Mouse (Mus musculus) limb, embryonic 14.5 days (tissue): ENCODE data around the gene Ccnl2. TPM values are rescaled to one million over a fixed set of nuclear protein-coding genes. Genes with fewer than 3 reads are reported as not detected.

Experiments used
- ATAC-seq: fragments of 200-750 bp; cut with Nextera tagmentation; 2 replicates; pipeline ENCODE4 v1.8.0; 2017; ENCODE audit warnings: low read depth, moderate number of reproducible peaks, moderate TSS enrichment; ENCODE audit not compliant: low FRiP score
- DNase-seq: peaks from one replicate; pipeline ENCODE4 v3.0.0-alpha.2; 2015; ENCODE audit warnings: low spot score
- H3K27ac ChIP-seq: fragments of 300-500 bp; sonication (generic); replicated peaks from 2 replicates; pipeline ENCODE4 v1.5.1; 2014; ENCODE audit warnings: low read depth, mild to moderate bottlenecking, low read length, moderate library complexity, mixed read lengths
- H3K27me3 ChIP-seq: fragments of 300-500 bp; sonication (generic); 2 replicates; pipeline ENCODE4 v1.6.1; 2014; ENCODE audit warnings: low read length, mixed read lengths; ENCODE audit not compliant: control insufficient read depth, insufficient read depth
- H3K36me3 ChIP-seq: fragments of 300-500 bp; sonication (generic); 2 replicates; pipeline ENCODE4 v1.6.1; 2014; ENCODE audit warnings: mild to moderate bottlenecking, low read length, moderate library complexity, mixed read lengths; ENCODE audit not compliant: control insufficient read depth, insufficient read depth
- H3K4me1 ChIP-seq: fragments of 300-500 bp; sonication (generic); 2 replicates; pipeline ENCODE4 v1.6.1; 2014; ENCODE audit warnings: antibody characterized with exemption, low read length, mixed read lengths; ENCODE audit not compliant: control insufficient read depth, insufficient read depth
- H3K4me2 ChIP-seq: fragments of 300-500 bp; sonication (generic); replicated peaks from 2 replicates; pipeline ENCODE4 v1.6.1; 2014; ENCODE audit warnings: low read depth, mild to moderate bottlenecking, low read length, moderate library complexity; ENCODE audit not compliant: severe bottlenecking
- H3K4me3 ChIP-seq: fragments of 300-500 bp; sonication (generic); replicated peaks from 2 replicates; pipeline ENCODE4 v1.5.1; 2014; ENCODE audit warnings: low read length
- H3K9ac ChIP-seq: fragments of 300-500 bp; sonication (generic); 2 replicates; pipeline ENCODE4 v1.6.1; 2014; ENCODE audit warnings: mild to moderate bottlenecking, low read depth, low read length, moderate library complexity; ENCODE audit not compliant: severe bottlenecking
- H3K9me3 ChIP-seq: fragments of 300-500 bp; sonication (generic); 2 replicates; pipeline ENCODE4 v1.6.1; 2016; ENCODE audit warnings: low read length; ENCODE audit not compliant: control insufficient read depth
- POLR2A ChIP-seq: fragments of 200-500 bp; IDR thresholded peaks from 2 replicates; pipeline ENCODE4 v1.8.0; 2012; ENCODE audit warnings: inconsistent platforms, mild to moderate bottlenecking, moderate library complexity, borderline replicate concordance; ENCODE audit not compliant: insufficient read depth, insufficient read length; ENCODE audit errors: extremely low read depth
- WGBS: fragments of 180-500 bp; shearing (Covaris S2); extraction: QIAGEN DNeasy Blood & Tissue Kit; methylation state at CpG from one replicate; pipeline ENCODE4 v1.1.7; 2014; 5-methylcytosine and 5-hydroxymethylcytosine counted together
- polyA plus RNA-seq, 2 experiments: library from polyadenylated mRNA; depleted of rRNA in 1 of 2; stranded (reverse) in 1 of 2; unstranded in 1 of 2; fragments of >200 nt; fragmentation: Nextera tagmentation in 1 of 2; extraction: Ambion mirVana in 1 of 2; gene quantifications; 2 replicates each; pipeline versions ENCODE4 v1.2.1 to v1.2.3; 2012 to 2014

The Ccnl2 gene
- polyA plus RNA-seq, 2 experiments, result 190 to 304 TPM

GRCm38 (mm10) chr4:155776704-155777335 lies 35.5 kb upstream of the Ccnl2 start:
- Histone ChIP-seq H3K9me3 (no peaks in the 10 kb centered on the region), H3K4me2 (no peak overlapping the region), H3K4me3 (no peak overlapping the region), H3K9ac (no peak overlapping the region), H3K4me1 (peaks cover 12% of the 10 kb centered on the region; the same call in 1 of the 2 replicates), H3K27me3 (no peaks in the 10 kb centered on the region), H3K27ac (no peak overlapping the region), H3K36me3 (no peaks in the 10 kb centered on the region)
- no peak for TF ChIP-seq POLR2A
- WGBS, result 61% methylated on average over 2 of the region's 2 CpGs
- DNase-seq (no peak), ATAC-seq (no peak)

- no peak for TF ChIP-seq POLR2A
Observed at GRCm38 (mm10) chr4:155777816-155778215, 34.5 kb upstream of the Ccnl2 start.

GRCm38 (mm10) chr4:155779498-155779897 lies 32.8 kb upstream of the Ccnl2 start:
- H3K36me3 ChIP-seq, result no peaks in the 10 kb centered on the region
- no peaks in the 10 kb centered on the region for H3K9me3 ChIP-seq
- no peak overlapping the region for H3K4me2 ChIP-seq
- TF ChIP-seq POLR2A, result no peak
- no peak overlapping the region for H3K4me3 ChIP-seq
- peaks cover 4% of the 10 kb centered on the region; the same call in 1 of the 2 replicates for H3K4me1 ChIP-seq
- H3K9ac ChIP-seq, result no peak overlapping the region
- no peaks in the 10 kb centered on the region for H3K27me3 ChIP-seq
- 81% methylated on average over 4 of the region's 4 CpGs for WGBS
- no peak for DNase-seq
- no peak overlapping the region for H3K27ac ChIP-seq
- no peak for ATAC-seq

More at GRCm38 (mm10) chr4:155777816-155778215, 34.5 kb upstream of the Ccnl2 start:
- no peaks in the 10 kb centered on the region for H3K9me3 ChIP-seq
- ATAC-seq (no peak), DNase-seq (no peak)
- no peak overlapping the region for H3K4me2 ChIP-seq
- no peaks in the 10 kb centered on the region for H3K36me3 ChIP-seq
- no peak overlapping the region for H3K9ac ChIP-seq
- 84% methylated on average over 2 of the region's 2 CpGs for WGBS
- no peaks in the 10 kb centered on the region for H3K27me3 ChIP-seq
- H3K27ac ChIP-seq, result no peak overlapping the region
- peaks cover 12% of the 10 kb centered on the region; the same call in 1 of the 2 replicates for H3K4me1 ChIP-seq
- H3K4me3 ChIP-seq, result no peak overlapping the region

GRCm38 (mm10) chr4:155780895-155781294 lies 31.4 kb upstream of the Ccnl2 start:
- 19% methylated on average over 6 of the region's 6 CpGs for WGBS
- no peak overlapping the region; the same call in 1 of the 2 replicates for H3K27ac ChIP-seq
- TF ChIP-seq POLR2A, result no peak
- H3K36me3 ChIP-seq, result no peaks in the 10 kb centered on the region
- H3K4me1 ChIP-seq, result peaks cover 3% of the 10 kb centered on the region; the same call in 1 of the 2 replicates
- H3K27me3 ChIP-seq, result no peaks in the 10 kb centered on the region
- no peak overlapping the region for H3K9ac ChIP-seq
- H3K4me3 ChIP-seq, result no peak overlapping the region
- DNase-seq (peak; percentile 82), ATAC-seq (peak; percentile 71)
- H3K9me3 ChIP-seq, result no peaks in the 10 kb centered on the region
- no peak overlapping the region for H3K4me2 ChIP-seq

- Histone ChIP-seq H3K9me3 (no peaks in the 10 kb centered on the region), H3K9ac (peak overlapping the region; percentile 82), H3K4me2 (peak overlapping the region; percentile 71), H3K27ac (peak overlapping the region; percentile 70; the same call in 1 of the 2 replicates), H3K4me1 (peaks cover 3% of the 10 kb centered on the region; the same call in 1 of the 2 replicates), H3K4me3 (peak overlapping the region; percentile 59), H3K27me3 (no peaks in the 10 kb centered on the region), H3K36me3 (no peaks in the 10 kb centered on the region)
- no peak for TF ChIP-seq POLR2A
- no peak for DNase-seq
- no peak for ATAC-seq
- WGBS, result 43% methylated on average over 16 of the region's 16 CpGs
Observed at GRCm38 (mm10) chr4:155783486-155784080, 28.7 kb upstream of the Ccnl2 start.
